Mouse (Mus musculus) limb, embryonic 13.5 days (tissue): Measurements from ENCODE around the gene Ucp3. TPM values are rescaled to one million over a fixed set of nuclear protein-coding genes. Genes with fewer than 3 reads are reported as not detected.
"Not testable (repeated sequence)": the region's sequence is repeated elsewhere in the genome, so short reads cannot be mapped to it uniquely, and the experiment has no call there.

Source experiments
- ATAC-seq: fragments of 200-750 bp; cut with Nextera tagmentation; 2 replicates; pipeline ENCODE4 v1.8.0; 2017; ENCODE audit warnings: low read depth, moderate number of reproducible peaks, moderate TSS enrichment; ENCODE audit not compliant: low FRiP score
- H3K27ac ChIP-seq: fragments of 300-500 bp; sonication (generic); 2 replicates; pipeline ENCODE4 v1.5.1; 2015; ENCODE audit warnings: inconsistent platforms, mild to moderate bottlenecking, moderate library complexity
- H3K27me3 ChIP-seq: fragments of 300-500 bp; sonication (generic); 2 replicates; pipeline ENCODE4 v1.6.1; 2015; ENCODE audit warnings: mild to moderate bottlenecking, inconsistent platforms
- H3K36me3 ChIP-seq: fragments of 300-500 bp; sonication (generic); 2 replicates; pipeline ENCODE4 v1.6.1; 2015; ENCODE audit warnings: inconsistent platforms, mild to moderate bottlenecking, moderate library complexity
- H3K4me1 ChIP-seq: fragments of 300-500 bp; sonication (generic); 2 replicates; pipeline ENCODE4 v1.6.1; 2015; ENCODE audit warnings: inconsistent platforms
- H3K4me2 ChIP-seq: fragments of 300-500 bp; sonication (generic); replicated peaks from 2 replicates; pipeline ENCODE4 v1.6.1; 2015; ENCODE audit warnings: inconsistent platforms, mild to moderate bottlenecking, moderate library complexity
- H3K4me3 ChIP-seq: fragments of 300-500 bp; sonication (generic); 2 replicates; pipeline ENCODE4 v1.5.1; 2015; ENCODE audit warnings: moderate library complexity, mild to moderate bottlenecking, inconsistent platforms
- H3K9ac ChIP-seq: fragments of 300-500 bp; sonication (generic); 2 replicates; pipeline ENCODE4 v1.6.1; 2015; ENCODE audit warnings: mild to moderate bottlenecking, inconsistent platforms
- H3K9me3 ChIP-seq: fragments of 300-500 bp; sonication (generic); 2 replicates; pipeline ENCODE4 v1.6.1; 2016; ENCODE audit warnings: inconsistent platforms
- WGBS: fragments of 180-500 bp; shearing (Covaris S2); methylation state at CpG from one replicate; pipeline ENCODE4 v1.1.7; 2015; 5-methylcytosine and 5-hydroxymethylcytosine counted together
- polyA plus RNA-seq: library from polyadenylated mRNA; unstranded; fragments of >200 nt; fragmentation: Nextera tagmentation; extraction: Ambion mirVana; gene quantifications from 2 replicates; pipeline ENCODE4 v1.2.1, GENCODE M21; 2015

Ucp3 gene
- polyA plus RNA-seq, 1 experiment from 2014 or later = 0.08 TPM

- Histone ChIP-seq H3K36me3 (no peaks in the 10 kb centered on the region), H3K9me3 (no peaks in the 10 kb centered on the region), H3K27ac (no peak overlapping the region), H3K4me1 (no peaks in the 10 kb centered on the region), H3K9ac (no peak overlapping the region), H3K4me3 (no peak overlapping the region), H3K27me3 (no peaks in the 10 kb centered on the region), H3K4me2 (no peak overlapping the region)
- no peak for ATAC-seq
- 74% methylated on average over 20 of the region's 20 CpGs for WGBS
Measured at GRCm38 (mm10) chr7:100479100-100479822, 6.5 kb downstream of the Ucp3 start.

DNA sequence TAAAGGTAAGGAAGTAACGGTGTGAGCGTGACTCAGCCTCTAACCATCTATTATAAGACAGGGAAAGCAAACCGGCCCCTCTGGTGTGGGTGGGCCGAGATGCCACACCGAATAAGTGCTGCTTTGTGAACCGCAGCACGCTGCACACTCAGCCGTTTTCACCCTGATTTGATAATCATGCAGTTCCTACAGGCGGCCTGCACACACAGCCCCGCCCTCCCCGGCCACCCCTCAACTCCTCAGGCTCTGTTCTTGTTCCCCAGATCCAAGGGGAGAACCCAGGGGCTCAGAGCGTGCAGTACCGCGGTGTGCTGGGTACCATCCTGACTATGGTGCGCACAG, 7.0 kb downstream of the Ucp3 start:
- Histone ChIP-seq H3K4me2 (no peak overlapping the region), H3K9me3 (no peaks in the 10 kb centered on the region), H3K4me3 (no peak overlapping the region), H3K9ac (no peak overlapping the region), H3K27me3 (no peaks in the 10 kb centered on the region), H3K27ac (no peak overlapping the region), H3K36me3 (no peaks in the 10 kb centered on the region), H3K4me1 (no peaks in the 10 kb centered on the region)
- ATAC-seq = no peak
- 65% methylated on average over 15 of the region's 15 CpGs for WGBS

DNA sequence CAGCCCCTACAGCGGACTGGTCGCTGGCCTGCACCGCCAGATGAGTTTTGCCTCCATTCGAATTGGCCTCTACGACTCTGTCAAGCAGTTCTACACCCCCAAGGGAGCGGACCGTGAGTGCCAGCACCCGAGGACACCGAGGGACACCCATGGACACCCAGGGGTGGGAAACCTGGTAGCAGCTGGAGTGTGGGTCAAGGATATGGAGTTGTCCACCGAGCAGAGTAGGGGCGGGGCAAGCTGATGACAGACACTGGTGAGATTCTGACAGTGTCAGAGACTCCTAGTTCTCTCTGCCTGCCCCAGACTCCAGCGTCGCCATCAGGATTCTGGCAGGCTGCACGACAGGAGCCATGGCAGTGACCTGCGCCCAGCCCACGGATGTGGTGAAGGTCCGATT, 7.4 kb downstream of the Ucp3 start:
- Histone ChIP-seq H3K27ac (no peak overlapping the region), H3K9me3 (no peaks in the 10 kb centered on the region), H3K36me3 (no peaks in the 10 kb centered on the region), H3K27me3 (no peaks in the 10 kb centered on the region), H3K4me3 (no peak overlapping the region), H3K9ac (no peak overlapping the region), H3K4me2 (no peak overlapping the region), H3K4me1 (no peaks in the 10 kb centered on the region)
- 85% methylated on average over 17 of the region's 17 CpGs for WGBS
- no peak for ATAC-seq

- not testable (repeated sequence) for H3K4me2 ChIP-seq, H3K27me3 ChIP-seq, H3K4me1 ChIP-seq, H3K9ac ChIP-seq, H3K27ac ChIP-seq, H3K36me3 ChIP-seq, ATAC-seq, H3K9me3 ChIP-seq, H3K4me3 ChIP-seq
- 76% methylated on average over 2 of the region's 2 CpGs for WGBS
Measured at GRCm38 (mm10) chr7:100482046-100482445, 9.3 kb downstream of the Ucp3 start.

DNA sequence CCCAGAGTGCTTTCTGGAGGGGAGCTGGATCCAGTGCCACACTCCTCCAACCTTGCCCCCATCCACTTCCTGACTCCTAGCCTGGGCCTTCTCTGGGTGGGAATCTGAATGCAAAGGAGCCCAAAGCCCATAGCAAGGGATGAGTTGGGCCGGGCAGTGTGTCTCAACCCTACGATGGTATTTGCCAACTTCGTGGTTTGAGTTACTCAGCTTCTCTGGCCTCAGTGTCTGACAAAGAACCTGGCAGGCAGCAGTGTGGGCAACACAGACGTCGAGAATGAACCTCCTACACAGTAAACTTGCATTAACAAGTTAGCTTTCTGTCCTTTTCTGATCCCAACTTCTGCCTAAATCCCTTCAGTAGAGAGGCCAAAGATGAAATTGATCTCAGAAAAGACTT, 11.7 kb downstream of the Ucp3 start:
- Histone ChIP-seq H3K27ac (no peak overlapping the region), H3K9ac (no peak overlapping the region), H3K4me3 (no peak overlapping the region), H3K9me3 (no peaks in the 10 kb centered on the region), H3K4me2 (no peak overlapping the region), H3K36me3 (no peaks in the 10 kb centered on the region), H3K4me1 (0 out of 2 replicates have a peak, but pooled peaks cover 5% of the 10 kb centered on the region), H3K27me3 (no peaks in the 10 kb centered on the region)
- 87% methylated on average over 5 of the region's 5 CpGs for WGBS
- ATAC-seq = no peak

DNA sequence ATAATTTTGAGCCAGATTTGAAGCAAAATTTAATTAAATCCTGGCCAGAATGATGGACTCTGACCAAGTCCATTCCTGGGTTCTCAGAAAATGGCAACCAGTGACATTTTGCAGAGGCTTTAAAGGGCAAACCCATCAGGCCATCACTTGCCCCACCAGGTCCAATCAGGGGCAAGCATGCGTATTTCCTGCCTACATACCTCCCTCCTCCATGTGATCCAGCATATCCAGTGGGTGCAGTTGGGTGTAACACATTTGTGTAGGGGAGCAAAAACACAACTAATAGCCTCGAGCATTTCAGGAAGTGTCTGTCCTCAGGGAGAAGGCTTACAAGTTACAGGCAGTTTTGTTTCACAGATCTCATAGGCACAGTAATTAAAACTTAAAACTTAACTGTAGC, 14.5 kb downstream of the Ucp3 start:
- H3K36me3 ChIP-seq = no peaks in the 10 kb centered on the region
- peaks cover 7% of the 10 kb centered on the region; the same call in 1 of the 2 replicates for H3K4me1 ChIP-seq
- no peak overlapping the region for H3K9ac ChIP-seq
- H3K9me3 ChIP-seq = no peaks in the 10 kb centered on the region
- no peaks in the 10 kb centered on the region for H3K27me3 ChIP-seq
- WGBS = 55% methylated on average over 2 of the region's 2 CpGs
- ATAC-seq = no peak
- H3K4me3 ChIP-seq = no peak overlapping the region
- no peak overlapping the region for H3K4me2 ChIP-seq
- H3K27ac ChIP-seq = no peak overlapping the region

GRCm38 (mm10) chr7:100488474-100489048, 15.8 kb downstream of the Ucp3 start:
- Histone ChIP-seq H3K27me3 (no peaks in the 10 kb centered on the region), H3K9me3 (no peaks in the 10 kb centered on the region), H3K4me3 (no peak overlapping the region), H3K4me1 (peaks cover 19% of the 10 kb centered on the region), H3K36me3 (no peaks in the 10 kb centered on the region), H3K4me2 (no peak overlapping the region), H3K9ac (no peak overlapping the region), H3K27ac (no peak overlapping the region)
- ATAC-seq = no peak
- 46% methylated on average over 10 of the region's 10 CpGs for WGBS

GRCm38 (mm10) chr7:100492391-100493116, 19.8 kb downstream of the Ucp3 start:
- H3K27ac ChIP-seq = no peak overlapping the region

DNA sequence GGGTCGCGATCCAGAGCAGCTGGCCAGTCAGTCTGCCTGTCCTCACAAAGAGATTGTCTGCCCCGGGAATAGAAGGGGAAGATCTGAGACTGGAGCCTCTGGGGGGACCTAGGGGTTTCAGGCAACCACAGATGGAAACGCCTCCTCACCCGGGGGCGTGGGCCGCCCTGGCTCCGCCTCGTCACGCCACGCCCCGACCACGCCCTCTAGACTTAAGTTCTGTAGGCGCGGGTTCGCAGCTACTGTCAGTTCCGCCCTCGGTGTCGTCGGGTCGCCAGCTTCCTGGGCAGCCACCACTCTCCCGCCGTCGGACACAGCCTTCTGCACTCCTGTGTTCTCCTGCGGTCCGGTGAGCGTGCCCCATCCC, 20.3 kb downstream of the Ucp3 start, which contains the start of gene Ucp2:
Ucp2 (plus strand) TSS at position 221 of the 367 bp plus-strand sequence.
- no peaks in the 10 kb centered on the region for H3K9me3 ChIP-seq
- H3K9ac ChIP-seq = peak within 1 kb of the TSS; percentile 67
- peak within 1 kb of the TSS; percentile 83 for H3K4me2 ChIP-seq
- WGBS = under 1% methylated on average over 27 of the region's 27 CpGs
- peak within 1 kb of the TSS; percentile 72; the same call in 1 of the 2 replicates for H3K27ac ChIP-seq
- peaks cover 17% of the 10 kb centered on the region for H3K36me3 ChIP-seq
- peak within 1 kb of the TSS; percentile 52 for H3K4me3 ChIP-seq
- H3K27me3 ChIP-seq = no peaks in the 10 kb centered on the region
- peaks cover 53% of the 10 kb centered on the region for H3K4me1 ChIP-seq
- ATAC-seq = peak; percentile 41

More at GRCm38 (mm10) chr7:100492391-100493116, 19.8 kb downstream of the Ucp3 start:
- Histone ChIP-seq H3K36me3 (peaks cover 11% of the 10 kb centered on the region), H3K27me3 (no peaks in the 10 kb centered on the region), H3K4me1 (peaks cover 53% of the 10 kb centered on the region), H3K9me3 (no peaks in the 10 kb centered on the region), H3K9ac (peak overlapping the region; percentile 67), H3K4me3 (peak overlapping the region; percentile 52), H3K4me2 (peak overlapping the region; percentile 83)
- 2% methylated on average over 36 of the region's 36 CpGs for WGBS
- peak; percentile 32; the same call in 1 of the 2 replicates for ATAC-seq

DNA sequence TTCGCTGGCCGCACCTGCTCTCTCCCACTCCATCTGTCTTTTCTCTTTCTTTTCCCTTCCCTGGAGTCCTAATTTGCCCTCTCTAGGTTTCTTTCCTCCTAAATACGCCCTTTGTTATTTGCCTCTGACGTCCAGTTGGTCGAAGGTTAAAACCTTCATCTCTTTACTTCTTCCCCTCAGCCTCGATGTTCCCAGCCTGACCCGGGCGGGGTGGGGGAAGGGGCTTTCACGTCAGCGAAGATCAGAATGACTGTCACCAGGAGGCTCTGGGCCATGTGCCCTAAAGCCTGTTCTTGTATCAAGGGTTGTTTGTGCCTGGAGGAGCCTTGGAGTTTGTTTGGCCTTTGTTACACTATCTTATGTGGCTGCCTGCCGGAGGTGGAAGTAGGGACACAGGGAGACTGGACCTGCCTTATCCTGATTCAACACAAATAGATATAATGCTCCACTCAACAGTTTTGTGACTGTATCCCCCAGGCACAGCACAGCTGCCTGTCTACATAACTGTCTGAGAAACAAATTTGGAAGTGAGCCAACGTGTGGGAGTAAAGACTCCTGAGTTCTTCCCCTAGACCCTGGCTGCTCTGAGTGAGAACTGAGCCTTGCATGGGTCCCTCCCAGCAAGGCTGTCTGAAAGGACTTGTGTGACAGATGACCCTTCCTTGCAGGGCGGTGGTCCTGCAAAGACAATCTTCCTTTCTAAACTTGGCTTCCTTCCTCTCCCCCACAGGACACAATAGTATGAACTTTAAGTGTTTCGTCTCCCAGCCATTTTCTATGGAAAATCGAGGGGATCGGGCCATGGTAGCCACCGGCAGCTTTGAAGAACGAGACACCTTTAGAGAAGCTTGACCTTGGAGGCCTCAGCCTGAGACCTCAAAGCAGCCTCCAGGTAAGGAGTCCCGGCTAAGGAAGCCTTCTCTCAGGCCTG, 21.0 kb downstream of the Ucp3 start:
- Histone ChIP-seq H3K27me3 (no peaks in the 10 kb centered on the region), H3K4me1 (peaks cover 49% of the 10 kb centered on the region), H3K27ac (peak overlapping the region; percentile 72; the same call in 1 of the 2 replicates), H3K9ac (peak overlapping the region; percentile 67), H3K4me3 (peak overlapping the region; percentile 52), H3K36me3 (peaks cover 23% of the 10 kb centered on the region), H3K4me2 (peak overlapping the region; percentile 83), H3K9me3 (no peaks in the 10 kb centered on the region)
- 35% methylated on average over 19 of the region's 19 CpGs for WGBS
- ATAC-seq = 0 out of 2 replicates have a peak, but pooled peaks have one; percentile 37

DNA sequence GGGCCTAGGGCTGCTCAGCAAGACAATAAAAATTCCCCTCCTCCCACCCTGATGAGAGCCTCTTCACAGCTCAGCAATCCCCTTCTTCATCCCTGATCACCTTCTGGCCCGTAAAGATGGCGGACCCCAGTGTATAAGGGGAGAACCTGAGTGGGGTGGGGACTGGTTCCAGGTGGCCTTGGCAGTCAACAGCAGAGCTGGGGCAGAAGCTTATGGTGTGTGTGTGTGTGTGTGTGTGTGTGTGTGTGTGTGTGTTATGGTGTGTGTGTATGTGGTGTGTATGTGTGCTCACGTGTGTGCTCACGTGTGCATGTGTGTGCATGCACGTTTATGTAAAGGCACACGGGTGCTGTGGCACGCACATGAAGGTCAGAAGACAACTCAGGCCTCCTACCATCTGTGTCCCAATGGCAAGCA, 21.6 kb downstream of the Ucp3 start:
- WGBS = 79% methylated on average over 7 of the region's 7 CpGs
- peak overlapping the region; percentile 83 for H3K4me2 ChIP-seq
- peaks cover 49% of the 10 kb centered on the region for H3K4me1 ChIP-seq

More for the DNA sequence above, 21.6 kb downstream of the Ucp3 start:
- peak overlapping the region; percentile 67; the same call in 1 of the 2 replicates for H3K9ac ChIP-seq
- H3K9me3 ChIP-seq = no peaks in the 10 kb centered on the region
- no peaks in the 10 kb centered on the region for H3K27me3 ChIP-seq
- H3K4me3 ChIP-seq = peak overlapping the region; percentile 52
- peaks cover 30% of the 10 kb centered on the region for H3K36me3 ChIP-seq
- peak overlapping the region; percentile 72 for H3K27ac ChIP-seq
- no peak for ATAC-seq
